Mouse (Mus musculus) lung, postnatal 0 days (tissue): ENCODE data around the gene Cnn2. TPM values are rescaled to one million over a fixed set of nuclear protein-coding genes. Genes with fewer than 3 reads are reported as not detected.

Source experiments
- ATAC-seq: fragments of 200-750 bp; cut with Nextera tagmentation; 2 replicates; pipeline ENCODE4 v1.8.0; 2017; ENCODE audit warnings: moderate library complexity
- DNase-seq: peaks from one replicate; pipeline ENCODE4 v3.0.0-alpha.2; 2016; ENCODE audit warnings: low spot score
- H3K27ac ChIP-seq: fragments of 300-500 bp; sonication (generic); 2 replicates; pipeline ENCODE4 v1.5.1; 2014; ENCODE audit warnings: antibody characterized with exemption, mild to moderate bottlenecking, low read length, mixed read lengths
- H3K27me3 ChIP-seq: fragments of 300-500 bp; sonication (generic); replicated peaks from 2 replicates; pipeline ENCODE4 v1.6.1; 2014; ENCODE audit warnings: low read length, mixed read lengths; ENCODE audit not compliant: insufficient read depth
- H3K36me3 ChIP-seq: fragments of 300-500 bp; sonication (generic); 2 replicates; pipeline ENCODE4 v1.6.1; 2014; ENCODE audit warnings: low read length, mixed read lengths; ENCODE audit not compliant: insufficient read depth
- H3K4me1 ChIP-seq: fragments of 300-500 bp; sonication (generic); 2 replicates; pipeline ENCODE4 v1.6.1; 2014; ENCODE audit warnings: antibody characterized with exemption, low read depth, low read length, mixed read lengths; ENCODE audit not compliant: insufficient read depth
- H3K4me2 ChIP-seq: fragments of 300-500 bp; sonication (generic); replicated peaks from 2 replicates; pipeline ENCODE4 v1.6.1; 2014; ENCODE audit warnings: low read depth, mild to moderate bottlenecking, low read length, moderate library complexity, mixed read lengths
- H3K4me3 ChIP-seq: fragments of 300-500 bp; sonication (generic); 2 replicates; pipeline ENCODE4 v1.5.1; 2014; ENCODE audit warnings: low read depth, low read length
- H3K9ac ChIP-seq: fragments of 300-500 bp; sonication (generic); replicated peaks from 2 replicates; pipeline ENCODE4 v1.6.1; 2014; ENCODE audit warnings: low read depth, mild to moderate bottlenecking
- H3K9me3 ChIP-seq: fragments of 300-500 bp; sonication (generic); 2 replicates; pipeline ENCODE4 v1.6.1; 2016; ENCODE audit warnings: low read length, mixed read lengths
- CTCF ChIP-seq: IDR thresholded peaks from 2 replicates; pipeline ENCODE4 v1.5.1; 2016; ENCODE audit warnings: antibody characterized with exemption, mild to moderate bottlenecking
- EP300 ChIP-seq: IDR thresholded peaks from 2 replicates; pipeline ENCODE4 v1.6.1; 2016; ENCODE audit warnings: antibody characterized with exemption, mild to moderate bottlenecking, control low read depth
- whole genome bisulfite sequencing: fragments of 180-500 bp; shearing (Covaris S2); extraction: QIAGEN DNeasy Blood & Tissue Kit; methylation state at CpG from one replicate; pipeline ENCODE4 v1.1.7; 2014; 5-methylcytosine and 5-hydroxymethylcytosine counted together
- polyA plus RNA-seq: library from polyadenylated mRNA; unstranded; fragments of >200 nt; fragmentation: Nextera tagmentation; extraction: Ambion mirVana; gene quantifications from 2 replicates; pipeline ENCODE4 v1.2.1, GENCODE M21; 2015

The Cnn2 gene
- polyA plus RNA-seq, 1 experiment from 2014 or later: 483 TPM

DNA sequence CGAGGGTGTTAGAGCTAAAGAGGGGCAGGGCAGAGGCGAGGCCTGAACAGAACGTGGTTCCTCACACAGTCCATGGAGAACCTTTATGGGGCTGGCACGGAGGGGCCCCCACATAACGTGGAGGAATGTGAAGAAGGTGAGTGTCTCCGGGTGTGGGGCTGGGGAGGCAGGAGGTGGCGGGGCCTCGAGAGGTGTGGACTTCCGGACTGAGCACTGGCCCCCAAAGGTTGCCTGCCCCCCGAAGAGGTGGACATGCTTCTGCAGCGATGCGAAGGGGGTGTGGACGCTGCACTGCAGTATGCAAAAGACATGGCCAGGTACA is 32.9 kb downstream of the Cnn2 start:
- no peaks in the 10 kb centered on the region for H3K9me3 ChIP-seq
- H3K9ac ChIP-seq: no peak overlapping the region
- H3K4me2 ChIP-seq: no peak overlapping the region
- DNase-seq (no peak), ATAC-seq (no peak)
- H3K4me3 ChIP-seq: no peak overlapping the region
- no peaks in the 10 kb centered on the region for H3K36me3 ChIP-seq
- TF ChIP-seq CTCF (no peak), EP300 (no peak)
- no peak overlapping the region for H3K27ac ChIP-seq
- H3K4me1 ChIP-seq: peaks cover 16% of the 10 kb centered on the region
- WGBS: 65% methylated on average over 12 of the region's 13 CpGs
- H3K27me3 ChIP-seq: no peaks in the 10 kb centered on the region

- ATAC-seq (no peak), DNase-seq (no peak)
- 82% methylated on average over 12 of the region's 12 CpGs for WGBS
- H3K27me3 ChIP-seq: no peaks in the 10 kb centered on the region
- H3K4me3 ChIP-seq: no peak overlapping the region
- peaks cover 16% of the 10 kb centered on the region for H3K4me1 ChIP-seq
- H3K9me3 ChIP-seq: no peaks in the 10 kb centered on the region
- H3K36me3 ChIP-seq: no peaks in the 10 kb centered on the region
- H3K27ac ChIP-seq: no peak overlapping the region
- no peak overlapping the region for H3K9ac ChIP-seq
- TF ChIP-seq CTCF: no peak
- no peak for TF ChIP-seq EP300
- no peak overlapping the region for H3K4me2 ChIP-seq
Measured at GRCm38 (mm10) chr10:80022164-80022563, 33.8 kb downstream of the Cnn2 start.

DNA sequence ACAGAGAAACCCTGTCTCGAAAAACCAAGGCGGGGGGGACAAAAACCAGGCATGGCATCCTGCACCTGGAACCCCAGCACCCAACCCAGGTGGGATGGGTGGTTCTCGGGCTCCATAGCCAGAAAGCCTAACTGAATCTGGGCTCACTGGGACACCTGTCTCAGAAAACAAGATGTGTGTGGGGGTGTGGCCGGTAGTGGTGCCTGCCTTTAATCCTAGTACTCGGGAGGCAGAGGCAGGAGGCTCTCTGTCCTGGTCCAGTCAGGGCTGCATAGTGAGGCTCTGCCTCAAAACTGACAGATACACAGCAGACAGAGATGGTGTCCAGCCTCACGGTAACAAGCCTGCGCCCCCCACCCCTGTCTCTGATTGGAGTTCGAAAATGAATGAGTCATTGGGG is 34.4 kb downstream of the Cnn2 start:
- Histone ChIP-seq H3K9me3 (no peaks in the 10 kb centered on the region), H3K4me3 (no peak overlapping the region), H3K4me2 (no peak overlapping the region), H3K27ac (no peak overlapping the region), H3K27me3 (no peaks in the 10 kb centered on the region), H3K36me3 (no peaks in the 10 kb centered on the region), H3K4me1 (peaks cover 10% of the 10 kb centered on the region; the same call in 1 of the 2 replicates), H3K9ac (no peak overlapping the region)
- DNase-seq (no peak), ATAC-seq (no peak)
- no peak for TF ChIP-seq EP300
- TF ChIP-seq CTCF: no peak
- 95% methylated on average over 8 of the region's 8 CpGs for WGBS

DNA sequence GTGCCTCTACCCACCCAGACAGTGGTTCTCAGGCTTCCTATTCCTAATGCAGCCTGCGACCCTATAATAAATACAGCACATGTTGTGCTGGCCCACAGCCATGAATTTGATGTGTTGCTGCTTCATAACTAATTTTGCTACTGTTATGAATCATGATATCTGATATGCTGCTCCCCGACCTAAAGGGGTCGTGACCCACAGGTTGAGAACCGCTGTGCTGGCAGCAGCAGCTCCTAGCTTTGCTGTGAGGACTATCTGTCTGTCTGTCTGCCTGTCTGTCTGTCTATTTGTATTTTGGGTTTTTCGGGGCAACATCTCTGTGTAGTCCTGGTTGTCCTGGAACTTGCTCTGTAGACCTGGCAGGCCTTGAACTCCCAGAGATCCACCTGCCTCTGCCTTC is 35.4 kb downstream of the Cnn2 start:
- DNase-seq (no peak), ATAC-seq (no peak)
- 64% methylated on average over 5 of the region's 5 CpGs for WGBS
- no peak overlapping the region for H3K9ac ChIP-seq
- peaks cover 10% of the 10 kb centered on the region; the same call in 1 of the 2 replicates for H3K4me1 ChIP-seq
- H3K36me3 ChIP-seq: no peaks in the 10 kb centered on the region
- no peaks in the 10 kb centered on the region for H3K9me3 ChIP-seq
- TF ChIP-seq EP300: no peak
- no peak for TF ChIP-seq CTCF
- H3K27ac ChIP-seq: no peak overlapping the region
- H3K4me3 ChIP-seq: no peak overlapping the region
- H3K4me2 ChIP-seq: no peak overlapping the region
- no peaks in the 10 kb centered on the region for H3K27me3 ChIP-seq

- no peak for TF ChIP-seq CTCF
- no peak for TF ChIP-seq EP300
- no peak for ATAC-seq
- DNase-seq: peak; percentile 16
- H3K27ac ChIP-seq: 0 out of 2 replicates have a peak overlapping the region, but pooled peaks have one; percentile 43
- WGBS: 79% methylated on average over 15 of the region's 15 CpGs
- no peaks in the 10 kb centered on the region for H3K27me3 ChIP-seq
- H3K36me3 ChIP-seq: no peaks in the 10 kb centered on the region
- H3K9me3 ChIP-seq: no peaks in the 10 kb centered on the region
- no peak overlapping the region for H3K9ac ChIP-seq
- no peak overlapping the region for H3K4me3 ChIP-seq
- no peak overlapping the region for H3K4me2 ChIP-seq
- H3K4me1 ChIP-seq: peaks cover 7% of the 10 kb centered on the region; the same call in 1 of the 2 replicates
Measured at GRCm38 (mm10) chr10:80024229-80025043, 36.1 kb downstream of the Cnn2 start.

GRCm38 (mm10) chr10:80025044-80025347 is 36.6 kb downstream of the Cnn2 start:
- ATAC-seq (no peak), DNase-seq (no peak)
- Histone ChIP-seq H3K27ac (0 out of 2 replicates have a peak overlapping the region, but pooled peaks have one; percentile 20), H3K9me3 (no peaks in the 10 kb centered on the region), H3K9ac (no peak overlapping the region), H3K4me1 (peaks cover under 1% of the 10 kb centered on the region; the same call in 1 of the 2 replicates), H3K4me2 (no peak overlapping the region), H3K4me3 (no peak overlapping the region), H3K36me3 (no peaks in the 10 kb centered on the region), H3K27me3 (no peaks in the 10 kb centered on the region)
- TF ChIP-seq EP300 (no peak), CTCF (no peak)
- WGBS: 67% methylated on average over 4 of the region's 4 CpGs
